In genomic region chr11:75463624-75464023, GRCm38 (mm10) we compare ENCODE assay signal across 9 mouse cellular contexts. TPM values are rescaled to one million over a fixed set of nuclear protein-coding genes. Genes with fewer than 3 reads are reported as not detected.
A peak's percentile ranks its signal among the peaks of the same experiment; 100 is the strongest.
DNase-seq lines count a peak whose midpoint lies in the region; ATAC-seq and TF ChIP-seq lines count a peak whose summit lies in the region.
"Had no signal": no experiment of that assay in that cellular context is flagged by ENCODE, and none has a peak within 500 bp of the region (broad histone marks: within the 10 kb centered on the region; RNA-seq: fewer than 3 reads in every experiment).

No protein-coding gene starts in this region.

- peak overlapping the region; percentile 98 for H3K4me2 ChIP-seq in lung, embryonic 14.5 days
- 0 out of 2 replicates have a peak overlapping the region, but pooled peaks have one; percentile 99 for H3K4me2 ChIP-seq in intestine, embryonic 14.5 days (ENCODE audit: low read length)
- H3K4me2 ChIP-seq in neural tube, embryonic 15.5 days: peak overlapping the region; percentile 99; the same call in 1 of the 2 replicates

- no peaks in the 10 kb centered on the region for H3K27me3 ChIP-seq in heart, adult 2 months (ENCODE audit: control insufficient read depth, insufficient read depth, low read length)
- H3K27me3 ChIP-seq in lung, embryonic 14.5 days (ENCODE audit: insufficient read depth, low read length): no peaks in the 10 kb centered on the region
- H3K27me3 ChIP-seq in intestine, embryonic 14.5 days (replicated peaks; ENCODE audit: control insufficient read depth, insufficient read depth, low read length): no peaks in the 10 kb centered on the region
- H3K27me3 ChIP-seq in neural tube, embryonic 15.5 days (replicated peaks): no peaks in the 10 kb centered on the region

- TF ChIP-seq EP300 in heart, adult 2 months (IDR thresholded peaks at IDR 0.05; ENCODE audit: insufficient read depth, low read depth, low read length): no peak

- WGBS in heart, adult 2 months: 48% methylated on average over 4 of the region's 4 CpGs
- 54% methylated on average over 4 of the region's 4 CpGs for WGBS in lung, embryonic 14.5 days
- whole genome bisulfite sequencing in intestine, embryonic 14.5 days: 53% methylated on average over 4 of the region's 4 CpGs
- 74% methylated on average over 4 of the region's 4 CpGs for WGBS in neural tube, embryonic 15.5 days

- peak overlapping the region; percentile 97 for H3K27ac ChIP-seq in heart, adult 2 months
- peak overlapping the region; percentile 85 for H3K27ac ChIP-seq in lung, embryonic 14.5 days (ENCODE audit: low read depth)
- H3K27ac ChIP-seq in intestine, embryonic 14.5 days (ENCODE audit: low read depth): no peak overlapping the region; the same call in 1 of the 2 replicates
- no peak overlapping the region for H3K27ac ChIP-seq in neural tube, embryonic 15.5 days (replicated peaks)

- peaks cover 20% of the 10 kb centered on the region for H3K4me1 ChIP-seq in heart, adult 2 months (ENCODE audit: control insufficient read depth, insufficient read depth, low read length)
- peaks cover 17% of the 10 kb centered on the region for H3K4me1 ChIP-seq in lung, embryonic 14.5 days (ENCODE audit: insufficient read depth)
- peaks cover 33% of the 10 kb centered on the region for H3K4me1 ChIP-seq in intestine, embryonic 14.5 days (replicated peaks; ENCODE audit: control insufficient read depth, insufficient read depth, low read length)
- H3K4me1 ChIP-seq in neural tube, embryonic 15.5 days: peaks cover 42% of the 10 kb centered on the region

- no peak for TF ChIP-seq POLR2A in heart, adult 2 months (IDR thresholded peaks at IDR 0.05; ENCODE audit: insufficient read depth, low read depth, low read length)

- H3K79me2 ChIP-seq in heart, adult 2 months (replicated peaks; ENCODE audit: control insufficient read depth, insufficient read depth, low read length): no peaks in the 10 kb centered on the region

- peaks cover 28% of the 10 kb centered on the region for H3K36me3 ChIP-seq in heart, adult 2 months (ENCODE audit: control insufficient read depth, insufficient read depth, low read length)
- peaks cover 14% of the 10 kb centered on the region for H3K36me3 ChIP-seq in lung, embryonic 14.5 days (ENCODE audit: insufficient read depth)
- 0 out of 2 replicates have a peak, but pooled peaks cover 5% of the 10 kb centered on the region for H3K36me3 ChIP-seq in intestine, embryonic 14.5 days (ENCODE audit: control insufficient read depth, insufficient read depth, low read length)
- peaks cover 17% of the 10 kb centered on the region for H3K36me3 ChIP-seq in neural tube, embryonic 15.5 days

- no peak for TF ChIP-seq CTCF in heart, adult 2 months (IDR thresholded peaks at IDR 0.05)
- no peak for TF ChIP-seq CTCF in lung, embryonic 14.5 days (IDR thresholded peaks at IDR 0.05; ENCODE audit: low read depth)

- peak in 1 of 2 experiments; percentile 24 for DNase-seq in heart, adult 2 months
- DNase-seq in heart, postnatal 10 days: no peak
- no peak for DNase-seq in lung, embryonic 14.5 days
- DNase-seq in lung, postnatal 4 days: no peak
- no peak for DNase-seq in intestine, embryonic 14.5 days (ENCODE audit: low spot score)
- DNase-seq in cerebellum, adult 18-20 months: no peak
- DNase-seq in frontal cortex, postnatal 25 days (ENCODE audit: low spot score in 2 of 2): no peak

- ATAC-seq in lung, embryonic 14.5 days (ENCODE audit: insufficient read depth): no peak
- ATAC-seq in intestine, embryonic 14.5 days (replicated peaks; ENCODE audit: low FRiP score, low TSS enrichment, low read depth): no peak
- ATAC-seq in neural tube, embryonic 15.5 days (ENCODE audit: low FRiP score): no peak
- ATAC-seq: CD4-positive, CD25-positive, alpha-beta regulatory T cell, adult 4 months had no signal

- no peaks in the 10 kb centered on the region for H3K9me3 ChIP-seq in lung, embryonic 14.5 days (ENCODE audit: low read depth, low read length)
- 0 out of 2 replicates have a peak, but pooled peaks cover 3% of the 10 kb centered on the region for H3K9me3 ChIP-seq in intestine, embryonic 14.5 days (ENCODE audit: control insufficient read depth, low read length)
- H3K9me3 ChIP-seq in neural tube, embryonic 15.5 days (replicated peaks): no peaks in the 10 kb centered on the region

- peak overlapping the region; percentile 10; the same call in 1 of the 2 replicates for H3K9ac ChIP-seq in heart, adult 2 months (ENCODE audit: low read depth, low read length)
- no peak overlapping the region for H3K9ac ChIP-seq in lung, embryonic 14.5 days
- no peak overlapping the region for H3K9ac ChIP-seq in intestine, embryonic 14.5 days (ENCODE audit: low read length)
- H3K9ac ChIP-seq in neural tube, embryonic 15.5 days (replicated peaks): no peak overlapping the region

- intact Hi-C loops in heart, adult 2 months (cut with DNase I): loop anchor here (5.0 kb wide), 2 partner anchors 109 to 631 kb away; partner anchors contain the start of gene Mnt
- intact Hi-C loops in heart, postnatal 10 days (cut with DNase I): loop anchor here (10.0 kb wide), 1 partner anchor 289 kb away; the partner anchor contains the start of gene Ovca2

- H3K4me3 ChIP-seq in heart, adult 2 months: peak overlapping the region; percentile 33
- H3K4me3 ChIP-seq in lung, embryonic 14.5 days (ENCODE audit: low read depth, low read length): peak overlapping the region; percentile 64; the same call in 1 of the 2 replicates
- H3K4me3 ChIP-seq in intestine, embryonic 14.5 days (ENCODE audit: low read depth, low read length): no peak overlapping the region
- H3K4me3 ChIP-seq in neural tube, embryonic 15.5 days (replicated peaks): no peak overlapping the region

RNA-seq across cellular contexts. Expression of gene Tlcd2, which starts 2.1 kb away (rescaled TPM):
- total RNA-seq in heart, adult 2 months (2021): 1 to 10 TPM; 3.7 to 4.6 TPM
- polyA plus RNA-seq in heart, adult 2 months (2012; rRNA removed): 10.3 and 14.3 TPM in 2 replicates
- total RNA-seq in heart, postnatal 10 days (2021): 1 to 10 TPM; 8.1 to 9.3 TPM
- polyA plus RNA-seq in lung, embryonic 14.5 days (2014; fragmentation: Nextera tagmentation; extraction: Ambion mirVana): 18.0 and 24.2 TPM in 2 replicates
- 22.4 and 23.1 TPM in 2 replicates for polyA plus RNA-seq in intestine, embryonic 14.5 days (2014; fragmentation: Nextera tagmentation; extraction: Ambion mirVana)
- polyA plus RNA-seq in neural tube, embryonic 15.5 days (2015; fragmentation: Nextera tagmentation; extraction: Ambion mirVana): 2.4 and 8.5 TPM in 2 replicates

RNA-seq across cellular contexts. Expression of gene Wdr81, which starts 9.1 kb away (rescaled TPM):
- total RNA-seq in heart, adult 2 months (2021): 1 to 10 TPM; 7.0 to 8.3 TPM
- 6.6 and 9.6 TPM in 2 replicates for polyA plus RNA-seq in heart, adult 2 months (2012; rRNA removed)
- 1 to 10 TPM; 7.8 to 8.3 TPM for total RNA-seq in heart, postnatal 10 days (2021)
- 4.1 and 4.6 TPM in 2 replicates for polyA plus RNA-seq in lung, embryonic 14.5 days (2014; fragmentation: Nextera tagmentation; extraction: Ambion mirVana)
- 4.7 and 5.9 TPM in 2 replicates for polyA plus RNA-seq in intestine, embryonic 14.5 days (2014; fragmentation: Nextera tagmentation; extraction: Ambion mirVana)
- polyA plus RNA-seq in neural tube, embryonic 15.5 days (2015; fragmentation: Nextera tagmentation; extraction: Ambion mirVana): 6.3 and 6.6 TPM in 2 replicates

RNA-seq across cellular contexts. Expression of gene Prpf8, which starts 23.0 kb away (rescaled TPM):
- total RNA-seq in heart, adult 2 months (2021): 10 to 100 TPM; 84.4 to 93.2 TPM
- polyA plus RNA-seq in heart, adult 2 months (2012; rRNA removed): 49.0 and 86.5 TPM in 2 replicates
- 100 to 1,000 TPM; 103 to 109 TPM for total RNA-seq in heart, postnatal 10 days (2021)
- polyA plus RNA-seq in lung, embryonic 14.5 days (2014; fragmentation: Nextera tagmentation; extraction: Ambion mirVana): 96.9 and 104 TPM in 2 replicates
- 86.9 and 88.7 TPM in 2 replicates for polyA plus RNA-seq in intestine, embryonic 14.5 days (2014; fragmentation: Nextera tagmentation; extraction: Ambion mirVana)
- polyA plus RNA-seq in neural tube, embryonic 15.5 days (2015; fragmentation: Nextera tagmentation; extraction: Ambion mirVana): 43.9 and 44.3 TPM in 2 replicates

RNA-seq across cellular contexts. Expression of gene Serpinf2, which starts 24.2 kb away (rescaled TPM):
- total RNA-seq in heart, adult 2 months (2021): not detected
- polyA plus RNA-seq in heart, adult 2 months (2012; rRNA removed): 0.18 and 0.61 TPM in 2 replicates
- total RNA-seq in heart, postnatal 10 days (2021): not detected
- 0.24 TPM in 1 of 2 replicates, not detected in the other for polyA plus RNA-seq in lung, embryonic 14.5 days (2014; fragmentation: Nextera tagmentation; extraction: Ambion mirVana)
- 6.8 and 8.4 TPM in 2 replicates for polyA plus RNA-seq in intestine, embryonic 14.5 days (2014; fragmentation: Nextera tagmentation; extraction: Ambion mirVana)
- 0.33 and 1.6 TPM in 2 replicates for polyA plus RNA-seq in neural tube, embryonic 15.5 days (2015; fragmentation: Nextera tagmentation; extraction: Ambion mirVana)

RNA-seq across cellular contexts. Expression of gene Serpinf1, which starts 41.1 kb away (rescaled TPM):
- 10 to 100 TPM; 17.4 to 28.5 TPM for total RNA-seq in heart, adult 2 months (2021)
- 84.5 and 96.1 TPM in 2 replicates for polyA plus RNA-seq in heart, adult 2 months (2012; rRNA removed)
- 10 to 100 TPM; 23.6 to 29.0 TPM for total RNA-seq in heart, postnatal 10 days (2021)
- 41.7 and 44.6 TPM in 2 replicates for polyA plus RNA-seq in lung, embryonic 14.5 days (2014; fragmentation: Nextera tagmentation; extraction: Ambion mirVana)
- polyA plus RNA-seq in intestine, embryonic 14.5 days (2014; fragmentation: Nextera tagmentation; extraction: Ambion mirVana): 42.0 and 47.1 TPM in 2 replicates
- 63.4 and 69.1 TPM in 2 replicates for polyA plus RNA-seq in neural tube, embryonic 15.5 days (2015; fragmentation: Nextera tagmentation; extraction: Ambion mirVana)

Comparison
In these comparisons a context has a peak if more than half of its experiments do, and no peak if none do; other contexts are left out.
1. H3K27ac ChIP-seq: peak in heart, adult 2 months (single experiment) and lung, embryonic 14.5 days (single experiment); none in intestine, embryonic 14.5 days (single experiment) and neural tube, embryonic 15.5 days (single experiment).
2. H3K4me3 ChIP-seq: peak in heart, adult 2 months (single experiment) and lung, embryonic 14.5 days (single experiment); none in intestine, embryonic 14.5 days (single experiment) and neural tube, embryonic 15.5 days (single experiment).
3. Peak in every context shown above with its lines, with median percentiles within 50 percentile points of each other: H3K4me2 ChIP-seq.